Mouse (Mus musculus) hindbrain, embryonic 13.5 days (tissue): ENCODE data around the gene Olfr53. TPM values are rescaled to one million over a fixed set of nuclear protein-coding genes. Genes with fewer than 3 reads are reported as not detected.
"Not testable (repeated sequence)": the region's sequence is repeated elsewhere in the genome, so short reads cannot be mapped to it uniquely, and the experiment has no call there.

Source experiments
- ATAC-seq: fragments of 200-750 bp; cut with Nextera tagmentation; 2 replicates; pipeline ENCODE4 v1.8.0; 2017; ENCODE audit warnings: moderate TSS enrichment; ENCODE audit not compliant: low FRiP score
- H3K27ac ChIP-seq: fragments of 300-500 bp; sonication (generic); 2 replicates; pipeline ENCODE4 v1.5.1; 2015; ENCODE audit warnings: inconsistent platforms, mild to moderate bottlenecking, moderate library complexity
- H3K27me3 ChIP-seq: fragments of 300-500 bp; sonication (generic); 2 replicates; pipeline ENCODE4 v1.6.1; 2015; ENCODE audit warnings: mild to moderate bottlenecking, inconsistent platforms
- H3K36me3 ChIP-seq: fragments of 300-500 bp; sonication (generic); 2 replicates; pipeline ENCODE4 v1.6.1; 2015; ENCODE audit warnings: mild to moderate bottlenecking, inconsistent platforms
- H3K4me1 ChIP-seq: fragments of 300-500 bp; sonication (generic); replicated peaks from 2 replicates; pipeline ENCODE4 v1.6.1; 2015; ENCODE audit warnings: inconsistent platforms
- H3K4me2 ChIP-seq: fragments of 300-500 bp; sonication (generic); 2 replicates; pipeline ENCODE4 v1.6.1; 2015; ENCODE audit warnings: inconsistent platforms, mild to moderate bottlenecking, moderate library complexity
- H3K4me3 ChIP-seq: fragments of 300-500 bp; sonication (generic); 2 replicates; pipeline ENCODE4 v1.5.1; 2015; ENCODE audit warnings: mild to moderate bottlenecking, inconsistent platforms
- H3K9ac ChIP-seq: fragments of 300-500 bp; sonication (generic); 2 replicates; pipeline ENCODE4 v1.6.1; 2015; ENCODE audit warnings: mild to moderate bottlenecking, inconsistent platforms
- H3K9me3 ChIP-seq: fragments of 300-500 bp; sonication (generic); 2 replicates; pipeline ENCODE4 v1.6.1; 2016; ENCODE audit warnings: inconsistent platforms
- WGBS: fragments of 180-500 bp; shearing (Covaris S2); methylation state at CpG from one replicate; pipeline ENCODE4 v1.1.7; 2015; 5-methylcytosine and 5-hydroxymethylcytosine counted together
- polyA plus RNA-seq: library from polyadenylated mRNA; unstranded; fragments of >200 nt; fragmentation: Nextera tagmentation; extraction: Ambion mirVana; gene quantifications from 2 replicates; pipeline ENCODE4 v1.2.1, GENCODE M21; 2015

Olfr53 gene
- not detected in 2 replicates for polyA plus RNA-seq

DNA sequence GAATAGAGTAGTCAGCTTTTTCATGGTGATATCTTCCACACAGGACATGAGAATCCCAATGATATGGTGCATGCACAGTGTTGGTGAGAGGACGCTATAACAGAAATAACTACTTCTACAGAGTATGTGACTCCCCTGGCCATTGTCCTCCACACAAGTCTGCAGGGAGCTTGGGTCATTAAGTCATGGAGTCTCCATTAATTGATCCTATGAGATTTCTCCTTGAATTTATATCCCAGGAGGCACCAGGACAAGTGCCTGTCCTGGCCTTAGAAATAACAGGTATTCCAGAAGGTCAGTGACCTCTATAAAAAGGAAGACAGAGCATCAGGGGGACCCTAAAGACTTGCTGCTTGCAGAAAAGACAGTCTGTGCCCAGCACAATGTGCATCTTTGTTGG lies at the start of gene Olfr53:
TSS of gene Olfr53 (plus strand) at position 301 of the 400 bp plus-strand sequence.
- H3K9me3 ChIP-seq = peaks cover 4% of the 10 kb centered on the region; the same call in 1 of the 2 replicates
- H3K4me1 ChIP-seq = no peaks in the 10 kb centered on the region
- no peak within 1 kb of the TSS for H3K4me3 ChIP-seq
- no peaks in the 10 kb centered on the region for H3K36me3 ChIP-seq
- H3K27me3 ChIP-seq = no peaks in the 10 kb centered on the region
- H3K4me2 ChIP-seq = no peak within 1 kb of the TSS
- ATAC-seq = no peak
- no peak within 1 kb of the TSS for H3K9ac ChIP-seq
- H3K27ac ChIP-seq = no peak within 1 kb of the TSS
- WGBS = 96% methylated on average over 1 of the region's 1 CpGs

DNA sequence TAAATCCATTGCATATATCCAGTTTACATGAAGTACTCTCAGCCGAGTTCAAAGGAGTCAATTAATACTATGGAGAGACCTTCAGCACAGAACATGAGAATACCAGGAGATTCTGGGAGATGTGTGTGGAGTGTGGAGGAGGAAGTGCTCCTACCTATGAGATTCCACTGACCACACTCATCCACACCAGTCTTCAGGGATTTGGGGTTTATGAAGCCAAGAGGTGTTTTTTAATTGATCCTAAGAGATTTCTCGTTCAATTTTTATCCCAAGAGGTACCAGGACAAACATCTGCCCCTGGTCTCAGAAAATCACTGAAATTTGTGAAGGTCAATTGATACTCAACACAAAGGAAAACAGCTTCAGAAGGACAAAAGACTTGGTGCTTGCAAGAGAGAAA lies 45.3 kb upstream of the Olfr53 start, which contains the start of gene Olfr46:
TSS of gene Olfr46 (plus strand) at position 301 of the 400 bp plus-strand sequence.
- not testable (repeated sequence) for H3K4me3 ChIP-seq, H3K27me3 ChIP-seq, H3K9ac ChIP-seq, ATAC-seq, H3K9me3 ChIP-seq, H3K4me1 ChIP-seq, H3K36me3 ChIP-seq, H3K4me2 ChIP-seq, H3K27ac ChIP-seq
- whole genome bisulfite sequencing = 89% methylated on average over 2 of the region's 2 CpGs

DNA sequence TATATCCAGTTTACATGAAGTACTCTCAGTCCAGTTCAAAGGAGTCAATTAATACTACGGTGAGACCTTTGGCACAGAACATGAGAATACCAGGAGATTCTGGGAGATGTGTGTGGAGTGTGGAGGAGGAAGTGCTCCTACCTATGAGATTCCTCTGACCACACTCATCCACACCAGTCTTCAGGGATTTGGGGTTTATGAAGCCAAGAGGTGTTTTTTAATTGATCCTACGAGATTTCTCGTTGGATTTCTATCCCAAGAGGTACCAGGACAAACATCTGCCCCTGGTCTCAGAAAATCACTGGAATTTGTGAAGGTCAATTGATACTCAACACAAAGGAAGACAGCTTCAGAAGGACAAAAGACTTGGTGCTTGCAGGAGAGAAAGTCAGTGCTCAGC lies 17.6 kb upstream of the Olfr53 start, which contains the start of gene Olfr61:
TSS of gene Olfr61 (plus strand) at position 301 of the 400 bp plus-strand sequence.
- not testable (repeated sequence) for H3K9me3 ChIP-seq, H3K9ac ChIP-seq, H3K27me3 ChIP-seq, H3K4me2 ChIP-seq, H3K4me3 ChIP-seq, H3K36me3 ChIP-seq, ATAC-seq, H3K27ac ChIP-seq, H3K4me1 ChIP-seq
- WGBS = 89% methylated on average over 3 of the region's 3 CpGs

DNA sequence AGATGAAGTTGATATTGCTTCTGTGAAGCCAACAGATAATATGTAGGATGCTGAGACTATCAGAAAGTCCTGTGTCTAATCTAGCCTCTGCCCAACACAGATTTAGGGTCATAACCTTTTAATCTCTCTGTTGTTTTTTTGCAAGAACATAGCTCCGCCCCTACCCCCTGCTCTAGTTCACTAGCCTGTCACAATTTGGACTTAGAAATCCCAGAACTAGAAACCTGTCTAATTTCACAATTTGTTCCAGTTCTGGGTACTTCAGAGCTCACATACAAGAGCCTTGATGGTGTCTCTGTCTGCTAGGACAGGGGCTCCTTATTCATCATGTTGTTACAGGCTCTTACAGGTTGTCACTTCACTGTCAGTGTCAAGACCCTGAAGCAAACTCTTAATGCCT lies 15.7 kb upstream of the Olfr53 start:
- no peak overlapping the region for H3K9ac ChIP-seq
- H3K9me3 ChIP-seq = no peaks in the 10 kb centered on the region
- no peaks in the 10 kb centered on the region for H3K27me3 ChIP-seq
- H3K4me3 ChIP-seq = no peak overlapping the region
- no peaks in the 10 kb centered on the region for H3K36me3 ChIP-seq
- no peak overlapping the region for H3K4me2 ChIP-seq
- 88% methylated on average over 1 of the region's 1 CpGs for WGBS
- no peak for ATAC-seq
- H3K4me1 ChIP-seq = no peaks in the 10 kb centered on the region
- H3K27ac ChIP-seq = no peak overlapping the region

DNA sequence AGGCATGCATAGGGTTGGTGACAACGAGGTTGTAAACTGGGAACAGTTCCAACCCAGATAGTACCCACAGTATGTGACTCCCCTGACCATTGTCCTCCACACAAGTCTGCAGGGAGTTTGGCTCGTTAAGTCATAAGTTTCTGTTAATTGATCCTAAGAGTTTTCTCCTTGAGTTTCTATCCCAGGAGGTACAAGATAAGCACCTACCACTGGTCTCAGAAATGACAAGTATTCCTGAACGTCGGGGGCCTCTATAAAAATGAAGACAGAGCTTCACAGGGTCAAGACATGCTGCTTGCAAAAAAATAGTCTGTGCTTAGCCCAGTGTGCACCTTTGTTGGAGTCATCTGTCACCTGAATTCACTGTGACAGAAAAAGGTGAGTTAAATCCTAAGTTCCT lies 13.4 kb downstream of the Olfr53 start, which contains the start of gene Olfr539:
TSS of gene Olfr539 (plus strand) at position 301 of the 400 bp plus-strand sequence.
- no peaks in the 10 kb centered on the region for H3K9me3 ChIP-seq
- no peaks in the 10 kb centered on the region for H3K4me1 ChIP-seq
- WGBS = 85% methylated on average over 4 of the region's 4 CpGs
- H3K4me2 ChIP-seq = no peak within 1 kb of the TSS
- H3K27ac ChIP-seq = no peak within 1 kb of the TSS
- no peaks in the 10 kb centered on the region for H3K27me3 ChIP-seq
- no peak for ATAC-seq
- H3K9ac ChIP-seq = no peak within 1 kb of the TSS
- H3K4me3 ChIP-seq = no peak within 1 kb of the TSS
- no peaks in the 10 kb centered on the region for H3K36me3 ChIP-seq

DNA sequence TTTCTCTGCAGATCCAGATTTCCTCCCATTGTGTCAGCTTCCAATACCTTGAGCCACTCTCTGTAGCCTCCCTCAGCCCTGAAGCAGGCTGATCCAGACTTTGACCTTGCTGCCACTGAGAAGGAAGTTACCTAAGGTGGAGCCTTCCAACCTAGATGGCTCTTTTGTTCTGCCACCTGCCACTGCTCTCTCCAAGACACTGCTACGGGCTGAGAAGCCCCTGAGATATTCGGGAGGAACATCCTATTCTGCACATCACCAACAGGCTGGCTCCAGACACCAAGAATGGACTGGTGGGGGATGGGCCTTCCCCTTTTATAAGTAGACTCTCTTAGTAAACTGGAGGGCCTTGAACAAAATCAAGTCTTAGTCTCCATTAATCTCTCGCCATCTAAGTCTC lies 24.4 kb downstream of the Olfr53 start:
- not testable (repeated sequence) for H3K4me2 ChIP-seq, H3K4me1 ChIP-seq, H3K27ac ChIP-seq, ATAC-seq, H3K36me3 ChIP-seq, H3K4me3 ChIP-seq, H3K27me3 ChIP-seq, H3K9ac ChIP-seq
- 86% methylated on average over 3 of the region's 3 CpGs for WGBS
- peaks cover 13% of the 10 kb centered on the region; the same call in 1 of the 2 replicates for H3K9me3 ChIP-seq

DNA sequence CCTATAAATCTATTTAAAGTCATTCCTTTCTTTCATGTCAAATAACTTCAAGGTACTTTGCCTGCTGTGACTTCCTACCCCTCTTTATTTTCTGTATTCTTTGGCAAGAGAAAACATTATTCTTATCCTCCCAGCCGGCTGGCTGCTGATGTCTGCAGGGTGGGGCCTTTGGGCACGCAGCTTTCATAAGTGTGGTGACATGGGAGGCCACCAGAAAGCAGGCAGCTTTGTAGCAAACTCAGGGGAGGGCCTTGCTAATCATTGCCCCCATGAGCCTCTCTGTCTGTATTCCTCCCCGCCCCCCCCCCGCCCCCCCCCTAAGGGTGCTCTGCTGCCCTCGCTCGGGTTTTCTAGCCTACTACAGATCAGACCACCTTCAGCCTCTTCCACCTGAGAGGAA lies 29.6 kb downstream of the Olfr53 start:
- 2% methylated on average over 4 of the region's 6 CpGs for WGBS
- Histone ChIP-seq H3K27ac (no peak overlapping the region), H3K9ac (no peak overlapping the region; the same call in 1 of the 2 replicates), H3K4me3 (peak overlapping the region; percentile 8; the same call in 1 of the 2 replicates), H3K9me3 (peaks cover 18% of the 10 kb centered on the region; the same call in 1 of the 2 replicates), H3K36me3 (no peaks in the 10 kb centered on the region), H3K4me2 (peak overlapping the region; percentile 34), H3K4me1 (peaks cover 3% of the 10 kb centered on the region), H3K27me3 (no peaks in the 10 kb centered on the region)
- no peak for ATAC-seq

DNA sequence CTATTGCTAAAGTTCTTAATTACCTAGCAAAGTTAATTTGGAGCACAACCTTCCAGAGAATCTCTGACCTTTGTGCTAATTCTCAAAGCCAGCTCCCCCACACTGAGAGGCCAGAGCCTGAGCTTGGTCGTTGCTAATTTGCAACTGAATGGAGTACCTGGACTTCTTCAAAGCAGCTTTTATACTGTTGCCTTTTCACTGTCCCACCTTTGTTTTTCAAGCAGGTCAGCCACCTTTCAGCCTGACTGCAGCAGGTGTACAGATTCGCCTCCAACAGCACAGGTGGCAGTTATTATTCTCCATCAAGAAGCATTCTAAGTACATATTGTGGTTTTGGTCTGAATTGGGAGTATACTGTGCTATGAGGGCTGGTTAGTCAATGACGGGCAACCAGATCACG lies 33.3 kb downstream of the Olfr53 start:
- WGBS = 68% methylated on average over 4 of the region's 4 CpGs
- not testable (repeated sequence) for H3K27ac ChIP-seq

DNA sequence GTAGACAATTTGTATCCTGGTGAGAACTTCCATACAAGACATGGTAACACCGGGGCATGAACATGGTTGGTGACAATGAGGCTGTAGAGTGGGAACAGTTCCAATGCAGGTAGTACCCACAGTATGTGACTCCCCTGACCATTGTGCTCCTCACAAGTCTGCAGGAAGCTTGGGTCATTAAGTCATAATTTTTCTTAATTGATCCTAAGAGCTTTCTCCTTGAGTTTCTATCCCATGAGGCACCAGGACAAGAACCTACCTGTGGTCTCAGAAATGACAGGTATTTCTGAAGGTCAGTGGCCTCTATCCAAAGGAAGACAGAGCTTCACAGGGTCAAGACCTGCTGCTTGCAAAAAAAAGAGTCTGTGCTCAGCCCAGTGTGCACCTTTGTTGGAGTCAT lies 35.4 kb downstream of the Olfr53 start, which contains the start of gene Olfr45:
TSS of gene Olfr45 (plus strand) at position 301 of the 400 bp plus-strand sequence.
- ATAC-seq = no peak
- no peaks in the 10 kb centered on the region for H3K36me3 ChIP-seq
- H3K27ac ChIP-seq = no peak within 1 kb of the TSS
- peaks cover 5% of the 10 kb centered on the region; the same call in 1 of the 2 replicates for H3K9me3 ChIP-seq
- H3K4me3 ChIP-seq = no peak within 1 kb of the TSS
- WGBS = 91% methylated on average over 1 of the region's 1 CpGs
- no peak within 1 kb of the TSS for H3K4me2 ChIP-seq
- H3K27me3 ChIP-seq = no peaks in the 10 kb centered on the region
- no peaks in the 10 kb centered on the region for H3K4me1 ChIP-seq
- H3K9ac ChIP-seq = no peak within 1 kb of the TSS

More for the DNA sequence above, 33.3 kb downstream of the Olfr53 start:
- H3K9ac ChIP-seq, H3K36me3 ChIP-seq, H3K4me2 ChIP-seq, H3K4me3 ChIP-seq, H3K4me1 ChIP-seq, ATAC-seq, H3K27me3 ChIP-seq, H3K9me3 ChIP-seq: not testable (repeated sequence)

DNA sequence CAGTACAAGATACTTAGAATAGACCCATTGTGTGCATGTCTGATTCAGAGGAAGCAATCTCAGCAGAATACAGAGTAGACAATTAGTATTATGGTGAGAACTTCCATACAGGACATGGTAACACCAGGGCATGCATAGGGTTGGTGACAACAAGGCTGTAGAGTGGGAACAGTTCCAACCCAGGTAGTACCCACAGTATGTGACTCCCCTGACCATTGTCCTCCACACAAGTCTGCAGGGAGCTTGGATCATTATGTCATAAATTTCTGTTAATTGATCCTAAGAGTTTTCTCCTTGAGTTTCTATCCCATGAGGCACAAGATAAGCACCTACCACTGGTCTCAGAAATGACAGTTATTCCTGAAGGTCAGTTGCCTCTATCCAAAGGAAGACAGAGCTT lies 50.7 kb downstream of the Olfr53 start, which contains the start of gene Olfr541:
TSS of gene Olfr541 (plus strand) at position 301 of the 400 bp plus-strand sequence.
- ATAC-seq = no peak
- Histone ChIP-seq H3K9me3 (no peaks in the 10 kb centered on the region), H3K27ac (no peak within 1 kb of the TSS), H3K36me3 (no peaks in the 10 kb centered on the region), H3K4me2 (no peak within 1 kb of the TSS), H3K9ac (no peak within 1 kb of the TSS), H3K4me1 (no peaks in the 10 kb centered on the region), H3K4me3 (no peak within 1 kb of the TSS), H3K27me3 (no peaks in the 10 kb centered on the region)

Other genes with a start within 250 kb of the Olfr53 start
- gene Olfr531, start 243.5 kb upstream of the Olfr53 start, polyA plus RNA-seq = not detected in 2 replicates
- not detected in 2 replicates for gene Olfr532, start 224.8 kb upstream of the Olfr53 start, polyA plus RNA-seq
- gene Olfr533, start 183.1 kb upstream of the Olfr53 start, polyA plus RNA-seq = not detected in 2 replicates
- not detected in 2 replicates for gene Olfr535, start 162.2 kb upstream of the Olfr53 start, polyA plus RNA-seq
- not detected in 2 replicates for gene Olfr536, start 139.1 kb upstream of the Olfr53 start, polyA plus RNA-seq
- not detected in 2 replicates for gene Olfr538, start 78.6 kb upstream of the Olfr53 start, polyA plus RNA-seq
- not detected in 2 replicates for gene Olfr46, start 45.2 kb upstream of the Olfr53 start, polyA plus RNA-seq
- gene Olfr61, start 17.5 kb upstream of the Olfr53 start, polyA plus RNA-seq = not detected in 2 replicates
- not detected in 2 replicates for gene Olfr539, start 13.5 kb downstream of the Olfr53 start, polyA plus RNA-seq
- not detected in 2 replicates for gene Olfr45, start 35.5 kb downstream of the Olfr53 start, polyA plus RNA-seq
- not detected in 2 replicates for gene Olfr541, start 50.8 kb downstream of the Olfr53 start, polyA plus RNA-seq
- not detected in 2 replicates for gene Cyp2e1, start 117.3 kb downstream of the Olfr53 start, polyA plus RNA-seq
- 0.26 and 0.57 TPM in 2 replicates for gene Syce1, start 141.4 kb downstream of the Olfr53 start, polyA plus RNA-seq
- gene Zfp941, start 175.7 kb downstream of the Olfr53 start, polyA plus RNA-seq = 24.1 and 26.6 TPM in 2 replicates
- gene Urah, start 188.6 kb downstream of the Olfr53 start, polyA plus RNA-seq = not detected in 2 replicates
- gene Scgb1c1, start 199.1 kb downstream of the Olfr53 start, polyA plus RNA-seq = not detected in 2 replicates
- not detected in 2 replicates for gene Odf3, start 201.4 kb downstream of the Olfr53 start, polyA plus RNA-seq
- gene Gm45785, start 209.9 kb downstream of the Olfr53 start, polyA plus RNA-seq = 0.84 TPM in 1 of 2 replicates, not detected in the other
- gene Ric8a, start 210.5 kb downstream of the Olfr53 start, polyA plus RNA-seq = 96.7 and 98.5 TPM in 2 replicates
- 43.3 and 44.0 TPM in 2 replicates for gene Bet1l, start 211.1 kb downstream of the Olfr53 start, polyA plus RNA-seq
- gene Psmd13, start 235.5 kb downstream of the Olfr53 start, polyA plus RNA-seq = 278 and 284 TPM in 2 replicates
- gene Sirt3, start 235.9 kb downstream of the Olfr53 start, polyA plus RNA-seq = 41.6 and 45.3 TPM in 2 replicates